ENCODE assay signal across 34 mouse cellular contexts in the genomic region with DNA sequence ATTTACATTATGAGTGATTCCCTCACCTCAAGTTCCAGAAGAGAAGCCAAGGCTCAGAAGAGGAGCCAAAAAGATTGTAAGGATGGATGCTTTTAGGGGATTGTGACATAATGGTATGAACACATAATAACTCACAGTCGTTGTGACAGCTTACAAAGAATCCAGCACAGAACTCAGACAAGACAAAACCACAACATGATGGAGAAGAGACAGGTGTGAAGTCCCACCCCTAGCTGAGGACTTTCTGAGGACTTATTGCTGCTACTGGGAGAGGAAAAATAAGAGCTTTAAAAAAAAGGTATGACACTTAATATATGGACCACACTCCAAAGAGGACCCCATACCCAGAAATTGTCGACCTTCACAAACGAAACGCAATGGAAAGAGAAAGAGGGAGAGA.
"Had no signal": no experiment of that assay in that cellular context is flagged by ENCODE, and none has a peak within 500 bp of the region (broad histone marks: within the 10 kb centered on the region; RNA-seq: fewer than 3 reads in every experiment).

No protein-coding gene starts in this region.

- H3K36me3 ChIP-seq: heart, embryonic 12.5 days; heart, embryonic 13.5 days; heart, embryonic 15.5 days; hindbrain, embryonic 10.5 days; hindbrain, embryonic 12.5 days; hindbrain, embryonic 13.5 days; hindbrain, embryonic 15.5 days; intestine, embryonic 15.5 days; kidney, embryonic 15.5 days had no signal

- ATAC-seq: hindbrain, embryonic 16.5 days; hindbrain, postnatal 0 days; inflammation-experienced regulatory T-cells, adult 6 months; intestine, embryonic 15.5 days; intestine, embryonic 16.5 days; intestine, postnatal 0 days had no signal

- DNase-seq: heart, postnatal 10 days; heart, postnatal 14 days; heart, postnatal 36 days; heart, postnatal 4 days; kidney, adult 11 months; kidney, adult 18-20 months; kidney, adult 2 months; kidney, adult 8-10 months; kidney, adult 9 months; kidney, postnatal 10 days; kidney, postnatal 14 days; kidney, postnatal 25 days; kidney, postnatal 36 days; kidney, postnatal 4 days; layer of hippocampus, adult 9-11 months; layer of hippocampus, postnatal 36 days had no signal

- H3K4me2 ChIP-seq: heart, embryonic 11.5 days; heart, embryonic 12.5 days; heart, embryonic 13.5 days; heart, embryonic 15.5 days; hindbrain, embryonic 12.5 days; hindbrain, embryonic 13.5 days; hindbrain, embryonic 14.5 days; hindbrain, embryonic 15.5 days; intestine, embryonic 15.5 days; kidney, embryonic 15.5 days had no signal

- H3K4me3 ChIP-seq: heart, embryonic 12.5 days; heart, embryonic 13.5 days; heart, embryonic 15.5 days; hindbrain, embryonic 10.5 days; hindbrain, embryonic 12.5 days; hindbrain, embryonic 13.5 days; hindbrain, embryonic 15.5 days; intestine, embryonic 15.5 days; kidney, embryonic 15.5 days; layer of hippocampus, adult 2 months; left cerebral cortex, adult 2 months had no signal

- H3K27me3 ChIP-seq: heart, embryonic 12.5 days; heart, embryonic 13.5 days; heart, embryonic 15.5 days; hindbrain, embryonic 12.5 days; hindbrain, embryonic 13.5 days; hindbrain, embryonic 15.5 days; intestine, embryonic 15.5 days; kidney, embryonic 15.5 days had no signal
